Mouse (Mus musculus): ENCODE measurements around the gene Grk2.

DNA sequence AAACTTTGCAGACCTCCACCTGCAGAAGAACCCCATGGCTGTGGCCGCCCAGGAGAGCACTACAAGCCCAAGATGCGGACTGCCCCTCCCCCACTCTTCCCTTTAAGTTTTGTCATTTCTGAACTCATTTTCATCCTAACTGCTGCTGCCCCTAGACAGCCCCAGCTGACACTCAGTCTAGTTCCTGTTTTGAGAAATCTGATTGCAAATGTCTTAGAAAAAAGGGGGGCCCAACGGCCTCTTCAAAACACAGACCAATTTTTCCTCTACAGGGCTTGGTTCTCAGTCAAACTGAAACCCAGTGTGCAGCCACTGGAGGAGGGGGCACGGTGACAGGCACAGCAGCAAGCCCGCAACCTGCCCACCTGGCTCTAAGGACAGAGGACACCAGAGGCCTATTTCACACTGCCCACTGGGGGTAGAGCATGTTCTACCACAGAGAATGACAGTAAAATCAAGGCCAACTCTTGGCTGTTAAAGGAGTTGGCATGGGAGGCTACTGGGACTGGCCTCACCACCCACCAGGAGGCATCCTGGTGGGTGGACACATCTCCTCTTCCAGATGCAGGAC, 1.7 kb downstream of the Grk2 start:
- TF ChIP-seq CTCF (IDR thresholded peaks at IDR 0.05; ENCODE audit: low read depth, low read length) (no peak), EP300 (IDR thresholded peaks at IDR 0.05; ENCODE audit: insufficient read depth, low read depth, low read length) (no peak), POLR2A (IDR thresholded peaks at IDR 0.05; ENCODE audit: insufficient read depth, low read length) (no peak)

Data from ES-Bruce4 (cell line).